Mouse (Mus musculus) small intestine, adult 10 weeks (tissue): Measurements from ENCODE around the gene Cog6. TPM values are rescaled to one million over a fixed set of nuclear protein-coding genes. Genes with fewer than 3 reads are reported as not detected.

ENCODE experiments used
- polyA plus RNA-seq: library from polyadenylated mRNA; stranded (reverse); fragments of 350-450 nt; fragmentation: Illumina TruSeq; extraction: RNeasy Lipid Tissue Mini Kit (QIAGEN cat#74804); gene quantifications from one replicate; pipeline ENCODE4 v1.2.3, GENCODE M21; 2014; ENCODE audit warnings: low replicate concordance

Gene Cog6
- polyA plus RNA-seq = 37.9 TPM

DNA sequence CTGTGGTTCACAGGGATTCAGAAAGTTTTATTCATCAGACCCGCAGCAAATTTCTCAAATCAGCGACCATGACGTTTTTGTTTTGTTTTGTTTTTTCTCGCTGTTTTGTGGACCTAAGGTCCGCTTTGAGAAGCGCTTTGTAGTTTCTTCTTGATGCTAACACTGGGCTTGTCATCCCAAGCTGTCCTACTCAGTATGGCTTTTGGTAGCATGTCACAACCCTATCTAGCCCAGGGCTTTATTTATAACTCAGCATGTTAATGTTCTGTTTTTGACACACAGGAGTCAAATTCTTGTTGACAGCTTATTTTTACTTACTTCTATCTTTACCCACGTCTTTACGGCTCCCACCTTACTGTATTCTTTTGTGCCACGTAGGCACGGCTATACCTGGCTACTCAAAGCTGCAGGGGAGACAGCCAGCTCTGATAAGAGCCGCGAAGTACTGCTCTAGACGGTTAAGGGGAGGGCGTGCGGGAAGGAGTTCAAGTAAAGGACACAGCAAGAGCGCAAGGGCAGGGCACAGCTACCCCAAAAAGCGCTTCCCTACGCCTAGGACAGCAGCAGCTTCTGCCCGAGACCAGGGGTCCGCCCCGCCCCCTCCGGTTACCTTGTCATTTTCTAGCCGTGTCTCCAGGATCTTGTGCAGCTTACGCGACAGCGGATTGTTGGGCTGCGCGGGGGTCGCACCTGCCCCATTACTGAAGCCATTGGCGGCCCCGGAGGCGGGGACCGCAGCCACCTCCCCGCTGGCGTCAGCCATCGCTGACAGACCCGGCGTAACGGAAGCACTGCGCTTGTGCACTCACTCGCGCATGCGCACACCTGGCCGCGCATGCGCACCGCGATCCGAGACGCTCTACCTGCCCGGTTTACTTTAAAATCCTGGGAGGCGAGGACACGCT lies at the start of gene Cog6:
TSS of gene Cog6 (minus strand) at position 802 of the 905 bp plus-strand sequence.

GRCm38 (mm10) chr3:53041411-53042239 lies 24.6 kb upstream of the Cog6 start, which contains the start of gene Lhfp:
TSS of gene Lhfp (plus strand) at chr3:53041528.

Other genes starting within 250 kb of the Cog6 start
- 57.7 TPM for gene Lhfp, start 24.3 kb upstream of the Cog6 start, polyA plus RNA-seq